9 mouse cellular contexts compared by ENCODE assay signal in the genomic region with DNA sequence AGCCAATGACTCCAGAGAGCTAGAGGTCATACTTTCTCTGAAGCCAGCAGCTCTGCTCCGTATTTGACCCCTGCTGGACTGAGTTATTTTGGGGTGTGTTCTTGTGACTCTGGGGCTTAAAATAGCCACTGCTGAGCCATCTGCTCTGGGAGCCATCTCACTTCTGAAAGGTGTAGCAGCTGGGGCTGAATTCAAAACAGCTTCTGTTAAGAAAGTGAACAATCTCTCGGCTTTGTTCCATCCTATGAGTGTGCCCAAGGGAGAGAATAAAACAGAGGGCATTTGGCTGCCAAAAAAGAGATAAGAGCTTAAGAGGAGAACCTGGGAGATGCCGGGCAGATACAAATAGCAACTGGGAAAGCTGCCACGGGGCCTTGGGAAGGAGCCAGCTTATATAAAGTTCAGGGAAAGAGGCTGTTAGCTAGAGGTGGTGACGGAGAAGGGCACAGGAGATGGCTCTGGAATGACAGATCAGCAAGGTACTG.
DNase-seq lines count a peak whose midpoint lies in the region; ATAC-seq and TF ChIP-seq lines count a peak whose summit lies in the region.
"Had no signal": no experiment of that assay in that cellular context is flagged by ENCODE, and none has a peak within 500 bp of the region (broad histone marks: within the 10 kb centered on the region; RNA-seq: fewer than 3 reads in every experiment).

No protein-coding gene starts in this region.

- no peak overlapping the region for H3K4me3 ChIP-seq in midbrain, postnatal 0 days (ENCODE audit: low read depth, low read length)
- no peak overlapping the region for H3K4me3 ChIP-seq in midbrain, embryonic 15.5 days
- no peak overlapping the region for H3K4me3 ChIP-seq in heart, embryonic 15.5 days
- H3K4me3 ChIP-seq: erythroblast, embryonic 14.5 days had no signal

- 0 out of 2 replicates have a peak, but pooled peaks cover 3% of the 10 kb centered on the region for H3K9me3 ChIP-seq in midbrain, postnatal 0 days (ENCODE audit: low read length)
- H3K9me3 ChIP-seq in midbrain, embryonic 15.5 days, result no peaks in the 10 kb centered on the region
- no peaks in the 10 kb centered on the region for H3K9me3 ChIP-seq in heart, embryonic 15.5 days (replicated peaks)

- H3K9ac ChIP-seq in midbrain, postnatal 0 days (replicated peaks; ENCODE audit: low read length, poor library complexity, severe bottlenecking), result no peak overlapping the region
- H3K9ac ChIP-seq in midbrain, embryonic 15.5 days, result no peak overlapping the region
- H3K9ac ChIP-seq in heart, embryonic 15.5 days, result no peak overlapping the region

- no peak overlapping the region for H3K4me2 ChIP-seq in midbrain, postnatal 0 days (ENCODE audit: low read depth, low read length, poor library complexity, severe bottlenecking)
- H3K4me2 ChIP-seq in midbrain, embryonic 15.5 days, result no peak overlapping the region
- no peak overlapping the region for H3K4me2 ChIP-seq in heart, embryonic 15.5 days

- no peak for ATAC-seq in midbrain, postnatal 0 days (ENCODE audit: low FRiP score)
- no peak for ATAC-seq in midbrain, embryonic 15.5 days (replicated peaks)
- ATAC-seq in heart, embryonic 15.5 days (replicated peaks; ENCODE audit: insufficient number of reproducible peaks, insufficient read depth, low FRiP score, low read depth), result peak; percentile 95
- ATAC-seq in megakaryocyte progenitor cell, adult 5-6 weeks (replicated peaks; ENCODE audit: poor library complexity), result no peak

- no peaks in the 10 kb centered on the region for H3K27me3 ChIP-seq in midbrain, postnatal 0 days (ENCODE audit: insufficient read depth, low read length)
- H3K27me3 ChIP-seq in midbrain, embryonic 15.5 days (replicated peaks), result no peaks in the 10 kb centered on the region
- H3K27me3 ChIP-seq in heart, embryonic 15.5 days, result no peaks in the 10 kb centered on the region

- no peaks in the 10 kb centered on the region for H3K36me3 ChIP-seq in midbrain, postnatal 0 days (ENCODE audit: insufficient read depth, low read length)
- no peaks in the 10 kb centered on the region for H3K36me3 ChIP-seq in midbrain, embryonic 15.5 days (replicated peaks)
- H3K36me3 ChIP-seq in heart, embryonic 15.5 days, result no peaks in the 10 kb centered on the region

- no peak for TF ChIP-seq CTCF in midbrain, postnatal 0 days (IDR thresholded peaks at IDR 0.05)

- 42% methylated on average over 5 of the region's 5 CpGs for WGBS in midbrain, postnatal 0 days
- WGBS in midbrain, embryonic 15.5 days, result 38% methylated on average over 5 of the region's 5 CpGs
- WGBS in heart, embryonic 15.5 days, result 6% methylated on average over 5 of the region's 5 CpGs

- H3K4me1 ChIP-seq in midbrain, postnatal 0 days (ENCODE audit: insufficient read depth, low read length), result no peaks in the 10 kb centered on the region
- 0 out of 2 replicates have a peak, but pooled peaks cover 3% of the 10 kb centered on the region for H3K4me1 ChIP-seq in midbrain, embryonic 15.5 days
- peaks cover 16% of the 10 kb centered on the region for H3K4me1 ChIP-seq in heart, embryonic 15.5 days (replicated peaks)

- DNase-seq in midbrain, postnatal 0 days (ENCODE audit: low spot score), result peak; percentile 50
- DNase-seq in embryo, embryonic 11 days, result peak; percentile 4
- peak; percentile 47 for DNase-seq in left cerebral cortex, adult 11 months (ENCODE audit: low spot score)
- DNase-seq in ovary, postnatal 14 days (ENCODE audit: low spot score), result peak; percentile 27
- no peak for DNase-seq in T-cell, adult 2 months (ENCODE audit: low spot score)

- H3K27ac ChIP-seq in midbrain, postnatal 0 days (ENCODE audit: low read depth, low read length), result no peak overlapping the region
- no peak overlapping the region for H3K27ac ChIP-seq in midbrain, embryonic 15.5 days
- H3K27ac ChIP-seq in heart, embryonic 15.5 days, result peak overlapping the region; percentile 91
